Mouse (Mus musculus): Measurements from ENCODE around the gene Abca3. TPM values are rescaled to one million over a fixed set of nuclear protein-coding genes. Genes with fewer than 3 reads are reported as not detected.
A peak's percentile ranks its signal among the peaks of the same experiment; 100 is the strongest.

The Abca3 gene
- 14.1 and 14.8 TPM in 2 replicates for polyA plus RNA-seq (2015; fragmentation: Nextera tagmentation; extraction: Ambion mirVana)

DNA sequence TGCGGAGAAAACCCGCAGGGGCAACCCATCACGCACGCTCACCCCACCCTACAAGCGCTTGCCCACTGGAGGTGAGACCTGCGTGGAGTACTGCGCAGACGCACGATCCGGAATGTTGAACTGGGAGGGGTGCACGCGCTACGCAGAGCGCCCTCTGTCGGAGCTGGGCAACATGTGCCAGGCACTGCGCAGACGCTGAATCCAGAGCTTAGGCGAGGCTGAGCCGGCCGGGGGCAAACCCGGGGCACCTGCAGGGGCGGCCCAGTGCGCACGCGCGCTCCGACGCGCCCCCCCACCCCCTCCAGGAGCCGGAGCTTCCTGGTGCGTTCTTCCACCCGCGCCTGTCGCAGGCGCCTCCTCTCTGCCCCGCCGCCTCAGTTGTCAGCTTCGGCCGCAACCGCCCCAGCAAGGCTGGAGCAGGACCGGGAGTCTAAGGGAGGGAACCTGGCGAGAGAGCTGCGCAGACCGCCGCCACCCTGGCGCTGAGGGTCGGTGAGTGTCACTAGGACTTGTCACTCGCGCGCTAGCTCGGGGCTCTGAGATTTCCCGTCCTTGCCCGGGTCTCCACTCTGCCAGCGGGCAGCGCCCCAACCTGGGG, at the start of gene Abca3:
Abca3 (plus strand) TSS at position 191 of the 598 bp plus-strand sequence.
- Histone ChIP-seq H3K4me1 (replicated peaks) (peaks cover 56% of the 10 kb centered on the region), H3K27ac (replicated peaks) (peak within 1 kb of the TSS; percentile 94), H3K4me3 (replicated peaks) (peak within 1 kb of the TSS; percentile 89), H3K9ac (peak within 1 kb of the TSS; percentile 95), H3K9me3 (replicated peaks) (no peaks in the 10 kb centered on the region), H3K27me3 (peaks cover 31% of the 10 kb centered on the region), H3K4me2 (peak within 1 kb of the TSS; percentile 99), H3K36me3 (replicated peaks) (peaks cover 4% of the 10 kb centered on the region; the same call in 1 of the 2 replicates)
- WGBS (ENCODE audit: insufficient replicate concordance), result under 1% methylated on average over 55 of the region's 55 CpGs
- peak; percentile 84 for ATAC-seq (ENCODE audit: insufficient read depth)

DNA sequence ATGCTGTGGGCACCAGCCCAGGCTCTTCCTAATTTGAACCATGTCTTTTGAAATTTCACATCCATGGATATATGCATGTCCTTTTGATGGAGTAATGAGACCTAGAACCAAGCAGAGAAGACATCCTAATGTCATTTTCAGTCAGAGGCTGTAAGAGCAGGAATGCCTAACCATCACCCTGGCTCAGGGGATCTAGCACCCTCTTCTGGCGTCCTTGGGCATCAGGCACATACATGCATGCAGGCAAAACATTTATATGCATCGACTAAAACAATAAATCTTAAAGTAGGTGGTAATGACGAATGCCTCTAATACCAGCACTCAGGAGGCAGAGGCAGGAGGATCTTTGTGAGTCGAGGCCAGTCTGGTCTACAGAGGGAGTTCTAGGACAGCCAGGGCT, 44.2 kb upstream of the Abca3 start:
- ATAC-seq (ENCODE audit: insufficient read depth), result no peak
- H3K27me3 ChIP-seq, result no peaks in the 10 kb centered on the region
- H3K4me1 ChIP-seq (replicated peaks), result no peaks in the 10 kb centered on the region
- WGBS (ENCODE audit: insufficient replicate concordance), result 29% methylated on average over 4 of the region's 4 CpGs
- no peak overlapping the region for H3K4me3 ChIP-seq (replicated peaks)
- no peak overlapping the region for H3K27ac ChIP-seq (replicated peaks)
- H3K9ac ChIP-seq, result no peak overlapping the region
- H3K4me2 ChIP-seq, result no peak overlapping the region
- H3K36me3 ChIP-seq (replicated peaks), result no peaks in the 10 kb centered on the region
- H3K9me3 ChIP-seq (replicated peaks), result no peaks in the 10 kb centered on the region

GRCm38 (mm10) chr17:24320826-24321225, 30.9 kb upstream of the Abca3 start:
- Histone ChIP-seq H3K4me2 (no peak overlapping the region), H3K9me3 (replicated peaks) (no peaks in the 10 kb centered on the region), H3K36me3 (replicated peaks) (no peaks in the 10 kb centered on the region), H3K9ac (no peak overlapping the region), H3K27ac (replicated peaks) (no peak overlapping the region), H3K27me3 (no peaks in the 10 kb centered on the region), H3K4me1 (replicated peaks) (no peaks in the 10 kb centered on the region), H3K4me3 (replicated peaks) (no peak overlapping the region)
- WGBS (ENCODE audit: insufficient replicate concordance), result 71% methylated on average over 3 of the region's 3 CpGs
- ATAC-seq (ENCODE audit: insufficient read depth), result no peak

- no peak overlapping the region for H3K27ac ChIP-seq (replicated peaks)
- H3K4me2 ChIP-seq, result no peak overlapping the region
- WGBS (ENCODE audit: insufficient replicate concordance), result 74% methylated on average over 10 of the region's 10 CpGs
- ATAC-seq (ENCODE audit: insufficient read depth), result no peak
- H3K9ac ChIP-seq, result no peak overlapping the region
- no peak overlapping the region for H3K4me3 ChIP-seq (replicated peaks)
- no peaks in the 10 kb centered on the region for H3K9me3 ChIP-seq (replicated peaks)
- H3K36me3 ChIP-seq (replicated peaks), result no peaks in the 10 kb centered on the region
- H3K4me1 ChIP-seq (replicated peaks), result no peaks in the 10 kb centered on the region
- H3K27me3 ChIP-seq, result no peaks in the 10 kb centered on the region
Measured at GRCm38 (mm10) chr17:24325051-24325450, 26.7 kb upstream of the Abca3 start.

DNA sequence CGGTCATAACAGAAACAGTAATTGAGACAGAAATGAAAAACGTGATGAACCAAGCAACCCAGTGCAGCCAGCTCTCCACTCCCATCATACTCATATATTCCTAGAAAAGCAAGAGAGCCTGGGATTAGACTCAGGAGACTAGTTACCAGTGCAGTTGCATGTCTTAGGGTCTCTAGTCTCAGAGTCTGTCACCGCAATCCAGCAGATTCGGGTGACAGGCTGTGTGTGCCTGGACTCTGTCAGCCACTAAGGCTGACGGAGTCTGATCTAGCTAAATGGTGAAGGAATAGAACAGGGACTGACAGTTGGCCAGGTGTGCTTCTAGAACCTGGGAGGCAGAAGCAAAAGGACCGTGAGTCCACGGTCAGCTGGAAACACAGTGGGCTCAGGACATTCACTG, 24.1 kb upstream of the Abca3 start:
- no peaks in the 10 kb centered on the region for H3K27me3 ChIP-seq
- no peak overlapping the region for H3K27ac ChIP-seq (replicated peaks)
- no peak overlapping the region for H3K4me3 ChIP-seq (replicated peaks)
- no peaks in the 10 kb centered on the region for H3K36me3 ChIP-seq (replicated peaks)
- WGBS (ENCODE audit: insufficient replicate concordance), result 69% methylated on average over 7 of the region's 7 CpGs
- H3K4me1 ChIP-seq (replicated peaks), result 0 out of 2 replicates have a peak, but pooled peaks cover 4% of the 10 kb centered on the region
- H3K4me2 ChIP-seq, result no peak overlapping the region
- no peaks in the 10 kb centered on the region for H3K9me3 ChIP-seq (replicated peaks)
- no peak overlapping the region for H3K9ac ChIP-seq
- ATAC-seq (ENCODE audit: insufficient read depth), result no peak

DNA sequence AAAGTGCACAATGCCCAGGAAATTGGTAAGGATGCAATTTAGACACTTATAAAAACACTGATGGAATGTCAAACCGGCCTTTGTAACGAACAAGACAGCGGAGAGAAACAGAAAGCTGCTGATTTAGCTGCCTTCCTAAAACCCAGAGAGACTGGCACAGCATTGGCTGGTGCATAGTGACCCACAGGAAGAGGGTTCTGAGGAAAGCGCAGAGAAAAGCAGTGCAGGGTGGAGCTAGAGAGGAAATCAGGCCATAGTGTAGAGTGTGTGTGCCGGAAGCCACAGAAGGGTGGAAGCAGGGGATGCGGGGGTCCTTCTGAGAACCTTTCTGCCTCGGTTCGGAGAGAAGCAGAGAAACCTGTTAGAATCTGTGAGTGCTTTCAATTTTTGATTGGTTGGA, 7.1 kb upstream of the Abca3 start:
- H3K27me3 ChIP-seq, result 0 out of 2 replicates have a peak, but pooled peaks cover 11% of the 10 kb centered on the region
- 26% methylated on average over 8 of the region's 8 CpGs for WGBS (ENCODE audit: insufficient replicate concordance)
- H3K36me3 ChIP-seq (replicated peaks), result no peaks in the 10 kb centered on the region
- no peak overlapping the region for H3K27ac ChIP-seq (replicated peaks)
- ATAC-seq (ENCODE audit: insufficient read depth), result no peak
- no peaks in the 10 kb centered on the region; the same call in 1 of the 2 replicates for H3K4me1 ChIP-seq (replicated peaks)
- peak overlapping the region; percentile 17; the same call in 1 of the 2 replicates for H3K4me3 ChIP-seq (replicated peaks)
- H3K9ac ChIP-seq, result no peak overlapping the region
- no peak overlapping the region; the same call in 1 of the 2 replicates for H3K4me2 ChIP-seq
- H3K9me3 ChIP-seq (replicated peaks), result no peaks in the 10 kb centered on the region

GRCm38 (mm10) chr17:24346831-24347230, 4.9 kb upstream of the Abca3 start:
- H3K4me2 ChIP-seq, result no peak overlapping the region
- ATAC-seq (ENCODE audit: insufficient read depth), result no peak
- WGBS (ENCODE audit: insufficient replicate concordance), result 41% methylated on average over 7 of the region's 7 CpGs
- H3K36me3 ChIP-seq (replicated peaks), result no peaks in the 10 kb centered on the region
- no peak overlapping the region for H3K9ac ChIP-seq
- H3K4me1 ChIP-seq (replicated peaks), result peaks cover 13% of the 10 kb centered on the region
- no peaks in the 10 kb centered on the region for H3K9me3 ChIP-seq (replicated peaks)
- no peak overlapping the region for H3K27ac ChIP-seq (replicated peaks)
- H3K27me3 ChIP-seq, result peaks cover 31% of the 10 kb centered on the region
- H3K4me3 ChIP-seq (replicated peaks), result no peak overlapping the region

GRCm38 (mm10) chr17:24349176-24349575, 2.6 kb upstream of the Abca3 start:
- Histone ChIP-seq H3K9me3 (replicated peaks) (no peaks in the 10 kb centered on the region), H3K4me1 (replicated peaks) (peaks cover 29% of the 10 kb centered on the region), H3K4me2 (no peak overlapping the region), H3K4me3 (replicated peaks) (no peak overlapping the region), H3K27me3 (peaks cover 31% of the 10 kb centered on the region), H3K36me3 (replicated peaks) (no peaks in the 10 kb centered on the region), H3K9ac (no peak overlapping the region), H3K27ac (replicated peaks) (no peak overlapping the region)
- ATAC-seq (ENCODE audit: insufficient read depth), result no peak
- 64% methylated on average over 2 of the region's 2 CpGs for WGBS (ENCODE audit: insufficient replicate concordance)

- no peak for ATAC-seq (ENCODE audit: insufficient read depth)
Measured at GRCm38 (mm10) chr17:24350926-24351759, 607 bp upstream of the Abca3 start, which contains the start of gene Abca17. TSS of gene Abca17 (minus strand) at chr17:24351068.

DNA sequence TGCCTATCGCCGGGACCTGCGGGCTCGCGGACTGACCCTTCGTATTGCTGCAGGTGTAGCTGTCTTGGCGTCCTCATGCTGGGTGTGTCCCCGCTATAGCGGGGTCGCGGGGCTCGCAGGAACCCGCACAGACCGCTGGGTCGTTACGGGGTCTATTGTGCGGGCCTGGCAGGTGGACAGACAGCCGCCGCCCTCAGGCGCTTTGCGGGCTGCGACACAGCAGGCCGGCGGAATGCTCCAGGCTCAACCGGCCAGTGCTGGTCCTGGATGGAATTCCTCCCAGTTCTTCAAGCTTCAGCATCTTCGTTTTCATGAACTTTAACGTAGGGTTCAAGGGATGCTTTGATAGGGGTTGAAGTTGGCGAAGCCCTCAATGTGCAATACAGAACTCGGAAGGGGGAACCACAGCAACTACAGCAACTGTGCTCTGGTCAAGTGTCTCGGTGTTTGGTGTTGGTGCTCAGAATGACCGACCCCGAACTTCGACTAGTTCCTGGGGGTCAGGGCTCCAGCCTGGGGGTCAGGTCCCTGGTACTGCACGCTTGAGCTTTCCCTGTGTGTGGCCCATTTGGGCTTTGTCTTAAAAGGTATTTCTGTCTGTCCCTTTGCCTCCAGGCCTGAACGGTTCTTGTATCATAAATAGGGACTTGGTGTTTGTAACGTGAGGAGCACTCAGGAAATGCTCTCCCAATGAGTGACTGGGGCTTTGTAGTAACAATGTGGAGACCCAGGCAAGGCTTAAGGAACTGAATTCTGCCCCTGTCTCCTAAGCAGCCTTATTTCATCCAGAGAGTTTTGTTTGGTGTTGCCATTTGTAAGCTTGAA, 832 bp downstream of the Abca3 start:
- 2% methylated on average over 36 of the region's 36 CpGs for WGBS (ENCODE audit: insufficient replicate concordance)
- H3K4me2 ChIP-seq, result peak overlapping the region; percentile 99
- H3K4me3 ChIP-seq (replicated peaks), result peak overlapping the region; percentile 89
- H3K27ac ChIP-seq (replicated peaks), result peak overlapping the region; percentile 94
- peaks cover 31% of the 10 kb centered on the region for H3K27me3 ChIP-seq
- no peaks in the 10 kb centered on the region for H3K9me3 ChIP-seq (replicated peaks)
- peaks cover 11% of the 10 kb centered on the region for H3K36me3 ChIP-seq (replicated peaks)
- H3K9ac ChIP-seq, result peak overlapping the region; percentile 95
- ATAC-seq (ENCODE audit: insufficient read depth), result peak; percentile 23
- H3K4me1 ChIP-seq (replicated peaks), result peaks cover 59% of the 10 kb centered on the region

More at GRCm38 (mm10) chr17:24350926-24351759, 607 bp upstream of the Abca3 start, which contains the start of gene Abca17:
- Histone ChIP-seq H3K4me2 (peak within 1 kb of the TSS; percentile 99), H3K27me3 (peaks cover 31% of the 10 kb centered on the region), H3K36me3 (replicated peaks) (peaks cover 4% of the 10 kb centered on the region; the same call in 1 of the 2 replicates), H3K4me1 (replicated peaks) (peaks cover 49% of the 10 kb centered on the region), H3K9ac (peak within 1 kb of the TSS; percentile 95), H3K27ac (replicated peaks) (peak within 1 kb of the TSS; percentile 94), H3K9me3 (replicated peaks) (no peaks in the 10 kb centered on the region), H3K4me3 (replicated peaks) (peak within 1 kb of the TSS; percentile 89)
- WGBS (ENCODE audit: insufficient replicate concordance), result 3% methylated on average over 42 of the region's 42 CpGs

Data from liver, embryonic 15.5 days (tissue).